Mouse (Mus musculus): ENCODE measurements around the gene Map4k4.

The Map4k4 gene

GRCm38 (mm10) chr1:40052156-40052555 is 151.4 kb downstream of the Map4k4 start:
- no peak for DNase-seq

GRCm38 (mm10) chr1:40053071-40053470 is 152.4 kb downstream of the Map4k4 start:
- DNase-seq, result no peak

GRCm38 (mm10) chr1:40055051-40055450 is 154.3 kb downstream of the Map4k4 start:
- no peak for DNase-seq

- DNase-seq, result no peak
Measured at GRCm38 (mm10) chr1:40055963-40056362, 155.2 kb downstream of the Map4k4 start.

- DNase-seq, result no peak
Measured at GRCm38 (mm10) chr1:40057351-40057750, 156.6 kb downstream of the Map4k4 start.

GRCm38 (mm10) chr1:40058013-40058412 is 157.3 kb downstream of the Map4k4 start:
- no peak for DNase-seq

- DNase-seq, result no peak
Measured at GRCm38 (mm10) chr1:40059122-40059774, 158.5 kb downstream of the Map4k4 start.

GRCm38 (mm10) chr1:40061359-40061758 is 160.6 kb downstream of the Map4k4 start:
- DNase-seq, result no peak

GRCm38 (mm10) chr1:40063409-40063808 is 162.7 kb downstream of the Map4k4 start:
- DNase-seq, result no peak

GRCm38 (mm10) chr1:40064508-40064907 is 163.8 kb downstream of the Map4k4 start:
- DNase-seq, result no peak

- DNase-seq, result no peak
Measured at GRCm38 (mm10) chr1:40072558-40072957, 171.8 kb downstream of the Map4k4 start.

GRCm38 (mm10) chr1:40073779-40074178 is 173.1 kb downstream of the Map4k4 start, which contains the start of gene Il1r2:
TSS of gene Il1r2 (plus strand) at chr1:40074079.
- no peak for DNase-seq

Data from layer of hippocampus, adult 9-11 months (tissue).